Mouse (Mus musculus) C2C12 (cell line): Measurements from ENCODE around the gene Adamtsl5.

Experiments
- CTCF ChIP-seq: IDR thresholded peaks from one replicate; pipeline ENCODE4 v1.5.1; 2011; ENCODE audit not compliant: control insufficient read depth, insufficient read depth, insufficient read length
- MYOD1 ChIP-seq: IDR thresholded peaks from one replicate; pipeline ENCODE4 v1.6.1; 2011; ENCODE audit warnings: low read depth; ENCODE audit not compliant: control insufficient read depth, insufficient read length
- USF1 ChIP-seq: IDR thresholded peaks from one replicate; pipeline ENCODE4 v1.6.1; 2011; ENCODE audit warnings: low read depth, mild to moderate bottlenecking, control low read depth, moderate library complexity

GRCm38 (mm10) chr10:80300672-80301181 lies 47.5 kb downstream of the Adamtsl5 start:
- TF ChIP-seq CTCF (no peak), MYOD1 (no peak), USF1 (no peak)
